Mouse (Mus musculus) cerebellum, adult 2 months (tissue): ENCODE results near the gene Dctn5. TPM values are rescaled to one million over a fixed set of nuclear protein-coding genes. Genes with fewer than 3 reads are reported as not detected.

Experiments used
- DNase-seq, 2 experiments: peaks; one replicate each; pipeline ENCODE4 v3.0.0; 2021
- H3K27ac ChIP-seq: fragments of 200-500 bp; 2 replicates; pipeline ENCODE4 v1.5.1; 2012; ENCODE audit warnings: low read length, control low read depth, inconsistent platforms; ENCODE audit not compliant: insufficient read depth
- H3K27me3 ChIP-seq: fragments of 200-500 bp; 2 replicates; pipeline ENCODE4 v1.6.1; 2012; ENCODE audit warnings: inconsistent platforms, mild to moderate bottlenecking, low read length, moderate library complexity; ENCODE audit not compliant: control insufficient read depth, insufficient read depth
- H3K4me1 ChIP-seq: fragments of 200-500 bp; 2 replicates; pipeline ENCODE4 v1.6.1; 2011; ENCODE audit warnings: low read length; ENCODE audit not compliant: control insufficient read depth, insufficient read depth
- H3K4me3 ChIP-seq: fragments of 200-500 bp; replicated peaks from 2 replicates; pipeline ENCODE3; 2011; ENCODE audit warnings: mild to moderate bottlenecking, low read depth, low read length, control low read depth; ENCODE audit not compliant: insufficient read depth
- CTCF ChIP-seq: fragments of 200-500 bp; IDR thresholded peaks from 2 replicates; pipeline ENCODE4 v1.5.1; 2011; ENCODE audit warnings: low read depth, mild to moderate bottlenecking, control low read depth, low read length, moderate library complexity, borderline replicate concordance; ENCODE audit not compliant: insufficient read depth
- POLR2A ChIP-seq: fragments of 200-500 bp; IDR thresholded peaks from 2 replicates; pipeline ENCODE4 v1.6.1; 2011; ENCODE audit warnings: low read length, control low read depth, borderline replicate concordance; ENCODE audit not compliant: insufficient read depth
- WGBS: fragments of 180-500 bp; shearing (Covaris S2); methylation state at CpG from one replicate; pipeline ENCODE4 v1.1.7; 2018; 5-methylcytosine and 5-hydroxymethylcytosine counted together
- polyA plus RNA-seq: library from polyadenylated mRNA; depleted of rRNA; stranded (reverse); fragments of >200 nt; gene quantifications from 2 replicates; pipeline ENCODE4 v1.2.3, GENCODE M21; 2012

Gene Dctn5
- polyA plus RNA-seq, 1 experiment: 115 TPM

DNA sequence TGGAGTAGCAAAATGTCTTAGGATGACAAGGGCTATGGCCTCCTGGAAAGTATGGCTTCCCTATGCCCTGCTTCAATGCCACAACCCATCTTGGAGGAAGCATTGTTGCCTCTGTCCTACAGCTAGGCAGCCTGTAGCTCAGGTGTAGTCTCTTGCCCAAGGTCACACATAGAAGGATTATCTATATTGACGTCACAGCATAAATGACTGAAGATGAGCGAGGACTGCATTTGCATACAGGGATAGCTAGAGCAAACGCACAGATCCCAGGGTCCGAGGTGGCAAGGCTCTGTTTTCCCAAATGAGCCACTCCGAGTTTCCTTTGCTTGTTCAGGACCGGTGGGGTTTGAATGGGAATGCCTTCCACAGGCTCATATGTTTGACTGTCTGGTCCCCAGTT, 37.9 kb downstream of the Dctn5 start:
- no peaks in the 10 kb centered on the region for H3K27me3 ChIP-seq
- H3K4me3 ChIP-seq: no peak overlapping the region
- H3K4me1 ChIP-seq: no peaks in the 10 kb centered on the region
- H3K27ac ChIP-seq: no peak overlapping the region
- no peak for DNase-seq
- 73% methylated on average over 6 of the region's 6 CpGs for WGBS
- TF ChIP-seq CTCF (no peak), POLR2A (no peak)

DNA sequence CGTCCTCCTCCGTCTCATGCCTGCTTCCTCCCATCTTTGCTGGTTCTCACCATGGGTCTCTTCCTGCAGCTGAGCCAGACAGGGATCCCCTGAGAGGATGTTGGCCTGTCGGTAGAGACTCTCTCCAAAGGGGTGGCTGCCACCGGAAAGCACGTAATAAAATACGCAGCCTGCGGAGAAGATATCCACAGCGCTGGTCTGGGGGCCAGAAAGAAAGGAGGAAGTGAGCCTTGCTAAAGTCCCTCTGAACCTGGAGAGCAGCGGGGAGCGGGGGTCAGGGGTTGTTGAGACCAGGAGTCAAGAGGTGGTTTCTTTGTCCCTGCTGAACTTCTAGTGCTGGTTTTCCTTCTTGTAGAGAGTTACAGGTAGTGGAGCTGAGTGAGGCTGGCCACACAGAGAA, 38.8 kb downstream of the Dctn5 start:
- no peak for TF ChIP-seq POLR2A
- TF ChIP-seq CTCF: no peak
- 62% methylated on average over 10 of the region's 10 CpGs for WGBS
- Histone ChIP-seq H3K4me3 (no peak overlapping the region), H3K27ac (no peak overlapping the region), H3K27me3 (no peaks in the 10 kb centered on the region), H3K4me1 (no peaks in the 10 kb centered on the region)
- DNase-seq: no peak

DNA sequence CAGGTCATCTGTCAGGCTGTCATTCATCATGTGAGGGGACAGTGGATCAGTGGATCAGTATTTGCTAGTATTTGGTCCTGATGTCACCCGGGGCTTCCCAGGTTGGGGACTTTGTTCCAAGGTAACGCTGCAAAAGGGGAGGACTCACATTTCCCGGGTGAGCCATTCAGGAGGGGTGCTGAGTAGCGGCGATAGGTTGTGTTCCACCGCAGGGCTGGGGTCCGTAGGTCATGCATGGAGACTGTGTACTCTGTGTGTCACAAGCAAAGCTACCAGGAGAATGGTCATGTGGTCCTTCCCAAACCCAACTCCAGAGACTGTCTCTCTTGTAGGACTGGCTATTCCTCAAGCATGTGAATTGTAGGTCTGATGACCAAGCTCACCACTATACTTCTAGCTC, 47.9 kb downstream of the Dctn5 start:
- WGBS: 87% methylated on average over 7 of the region's 7 CpGs

DNA sequence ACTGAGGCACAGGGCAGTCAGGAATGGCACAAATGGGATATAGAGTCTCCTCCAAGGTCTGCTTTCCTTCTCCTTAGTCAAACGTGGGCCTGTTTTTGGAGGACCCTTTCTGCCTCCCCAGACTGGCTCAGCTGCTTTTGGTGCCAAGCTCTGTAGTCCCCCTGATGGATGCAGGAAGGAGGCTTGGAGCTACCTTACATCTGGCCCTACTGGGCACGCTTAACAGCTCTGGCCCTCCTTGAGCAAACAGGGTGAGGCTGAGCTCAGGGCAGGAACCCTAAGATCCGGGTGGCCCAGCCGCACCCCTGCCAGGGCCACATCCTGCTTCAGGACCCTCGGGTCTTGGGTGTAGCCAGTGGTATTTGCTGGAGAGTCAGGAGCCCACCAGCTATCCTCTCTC, 51.7 kb downstream of the Dctn5 start:
- WGBS: 73% methylated on average over 5 of the region's 5 CpGs
- H3K27me3 ChIP-seq: no peaks in the 10 kb centered on the region
- no peak overlapping the region for H3K4me3 ChIP-seq
- TF ChIP-seq POLR2A (no peak), CTCF (no peak)
- no peaks in the 10 kb centered on the region for H3K4me1 ChIP-seq
- DNase-seq: no peak
- H3K27ac ChIP-seq: no peak overlapping the region

More for the DNA sequence above, 47.9 kb downstream of the Dctn5 start:
- Histone ChIP-seq H3K4me3 (no peak overlapping the region), H3K4me1 (no peaks in the 10 kb centered on the region), H3K27ac (no peak overlapping the region), H3K27me3 (no peaks in the 10 kb centered on the region)
- DNase-seq: no peak
- TF ChIP-seq CTCF: no peak
- TF ChIP-seq POLR2A: no peak

DNA sequence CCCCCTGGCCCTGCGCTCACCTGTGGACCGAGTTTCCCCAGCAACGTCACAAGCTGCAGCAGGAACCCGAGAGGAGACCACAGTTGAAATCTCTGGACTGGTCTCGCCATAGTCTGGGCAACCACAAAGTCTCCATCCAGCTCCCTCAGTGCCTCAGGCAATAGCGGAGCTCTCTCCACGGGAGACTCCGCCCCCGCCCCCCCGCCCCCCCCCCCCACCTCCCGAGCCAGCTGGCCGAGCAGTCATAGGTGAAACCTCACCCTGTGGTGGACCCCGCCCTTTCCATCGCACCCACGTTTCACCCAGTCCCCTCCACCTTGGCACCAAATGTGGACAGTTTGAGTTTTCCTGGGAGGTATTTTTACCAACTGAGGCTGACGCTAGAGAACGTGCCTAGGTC, 53.2 kb downstream of the Dctn5 start, which contains the start of gene Ern2:
TSS of gene Ern2 (minus strand) at position 165 of the 400 bp plus-strand sequence.
- DNase-seq: no peak
- Histone ChIP-seq H3K4me3 (no peak within 1 kb of the TSS), H3K27ac (no peak within 1 kb of the TSS), H3K4me1 (no peaks in the 10 kb centered on the region), H3K27me3 (no peaks in the 10 kb centered on the region)
- TF ChIP-seq CTCF: no peak
- no peak for TF ChIP-seq POLR2A
- 23% methylated on average over 15 of the region's 17 CpGs for WGBS

DNA sequence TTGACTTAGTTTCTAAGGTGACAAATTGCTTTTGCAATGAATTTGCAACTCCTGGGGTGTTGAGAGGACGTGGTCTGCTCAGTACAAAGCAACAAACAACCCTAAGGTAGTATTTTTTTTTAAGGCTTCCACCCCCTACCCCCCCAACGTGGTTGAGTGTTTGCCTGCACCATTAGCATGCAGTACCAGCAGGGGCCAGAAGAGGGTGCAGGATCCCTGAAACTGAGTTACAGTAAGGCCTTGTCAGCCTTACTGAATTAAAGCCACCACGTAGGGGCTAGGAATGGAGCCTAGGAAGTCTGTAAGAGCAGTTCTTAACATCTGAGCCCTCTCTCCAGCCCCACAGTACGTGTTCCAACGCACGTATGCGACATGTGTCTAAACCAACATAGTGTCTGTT, 56.6 kb downstream of the Dctn5 start:
- Histone ChIP-seq H3K4me1 (no peaks in the 10 kb centered on the region), H3K27ac (no peak overlapping the region), H3K4me3 (no peak overlapping the region), H3K27me3 (no peaks in the 10 kb centered on the region)
- peak in 1 of 2 experiments; percentile 19 for DNase-seq
- no peak for TF ChIP-seq POLR2A
- peak; percentile 72 for TF ChIP-seq CTCF
- 34% methylated on average over 7 of the region's 7 CpGs for WGBS

DNA sequence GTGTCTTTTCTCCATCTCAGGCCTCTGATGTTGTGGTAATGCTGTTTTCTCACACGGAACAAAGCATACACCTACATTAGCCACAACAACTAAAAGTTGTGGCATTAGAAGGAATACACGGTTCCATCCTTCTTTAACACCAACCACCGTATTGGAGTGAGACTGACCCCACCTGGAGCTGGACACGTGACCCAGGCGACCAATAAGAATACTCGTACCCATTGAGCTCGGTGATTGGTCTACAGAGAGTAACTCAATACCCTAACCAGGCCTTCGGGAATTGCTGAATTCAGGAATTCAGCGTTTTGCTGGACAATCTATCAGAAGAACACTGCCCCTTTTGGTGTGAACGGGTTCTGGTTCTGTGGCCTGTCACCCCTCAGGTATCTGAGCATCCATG, 58.3 kb downstream of the Dctn5 start:
- Histone ChIP-seq H3K27ac (no peak overlapping the region), H3K4me3 (no peak overlapping the region), H3K27me3 (no peaks in the 10 kb centered on the region), H3K4me1 (no peaks in the 10 kb centered on the region)
- 64% methylated on average over 10 of the region's 10 CpGs for WGBS
- TF ChIP-seq CTCF (no peak), POLR2A (no peak)
- DNase-seq: no peak

DNA sequence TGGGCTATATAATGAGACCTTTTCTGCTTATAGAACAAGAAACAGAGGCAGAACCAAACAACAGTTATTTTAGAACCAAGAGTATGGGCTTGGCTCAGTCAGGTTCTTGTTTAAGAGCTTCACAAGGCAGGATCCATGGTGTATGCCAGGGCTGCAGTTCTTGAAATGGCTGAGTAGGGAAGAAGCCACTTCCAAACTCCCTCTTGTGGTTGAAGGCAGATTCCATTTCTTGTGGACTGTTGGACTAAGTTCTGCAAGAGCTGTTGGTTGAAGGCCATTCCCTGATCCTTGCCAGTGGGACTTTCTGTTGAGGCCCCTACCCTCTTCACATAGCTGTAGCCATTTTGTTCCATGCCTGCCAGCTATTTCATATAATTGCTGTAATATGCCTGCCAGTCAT, 61.1 kb downstream of the Dctn5 start:
- no peaks in the 10 kb centered on the region for H3K27me3 ChIP-seq
- H3K27ac ChIP-seq: no peak overlapping the region
- DNase-seq: no peak
- no peak overlapping the region for H3K4me3 ChIP-seq
- H3K4me1 ChIP-seq: no peaks in the 10 kb centered on the region
- TF ChIP-seq CTCF: no peak
- no peak for TF ChIP-seq POLR2A
